Mouse (Mus musculus) cerebellum, adult 9-10 months (tissue): ENCODE data around the gene Gpcpd1.

Experiments
- DNase-seq: peaks from one replicate; pipeline ENCODE4 v3.0.0; 2022

The Gpcpd1 gene

GRCm38 (mm10) chr2:132584191-132584590 is 3.3 kb downstream of the Gpcpd1 start:
- no peak for DNase-seq

- no peak for DNase-seq
These were observed 4.4 kb downstream of the Gpcpd1 start for GRCm38 (mm10) chr2:132583126-132583525.

GRCm38 (mm10) chr2:132582227-132582626 is 5.3 kb downstream of the Gpcpd1 start:
- DNase-seq, result peak; percentile 30

GRCm38 (mm10) chr2:132579689-132580088 is 7.8 kb downstream of the Gpcpd1 start:
- no peak for DNase-seq

- DNase-seq, result no peak
These were observed 8.8 kb downstream of the Gpcpd1 start for GRCm38 (mm10) chr2:132578711-132579110.

GRCm38 (mm10) chr2:132578059-132578458 is 9.5 kb downstream of the Gpcpd1 start:
- DNase-seq, result peak; percentile 97

GRCm38 (mm10) chr2:132577431-132577981 is 10.0 kb downstream of the Gpcpd1 start:
- DNase-seq, result peak; percentile 66

- peak; percentile 18 for DNase-seq
These were observed 10.9 kb downstream of the Gpcpd1 start for GRCm38 (mm10) chr2:132576522-132577135.

GRCm38 (mm10) chr2:132575759-132576439 is 11.6 kb downstream of the Gpcpd1 start:
- DNase-seq, result peak; percentile 70

GRCm38 (mm10) chr2:132575256-132575655 is 12.3 kb downstream of the Gpcpd1 start:
- no peak for DNase-seq

- DNase-seq, result no peak
These were observed 14.2 kb downstream of the Gpcpd1 start for GRCm38 (mm10) chr2:132573280-132573679.

GRCm38 (mm10) chr2:132572651-132573050 is 14.9 kb downstream of the Gpcpd1 start:
- DNase-seq, result no peak

GRCm38 (mm10) chr2:132571301-132571700 is 16.2 kb downstream of the Gpcpd1 start:
- no peak for DNase-seq

- no peak for DNase-seq
These were observed 16.7 kb downstream of the Gpcpd1 start for GRCm38 (mm10) chr2:132570869-132571268.

GRCm38 (mm10) chr2:132569686-132570085 is 17.8 kb downstream of the Gpcpd1 start:
- DNase-seq, result no peak

GRCm38 (mm10) chr2:132567414-132567813 is 20.1 kb downstream of the Gpcpd1 start:
- DNase-seq, result no peak

GRCm38 (mm10) chr2:132561860-132562259 is 25.7 kb downstream of the Gpcpd1 start:
- no peak for DNase-seq

GRCm38 (mm10) chr2:132527864-132528263 is 59.7 kb downstream of the Gpcpd1 start:
- DNase-seq, result no peak

- DNase-seq, result peak; percentile 19
These were observed 60.5 kb downstream of the Gpcpd1 start for GRCm38 (mm10) chr2:132526894-132527532.

GRCm38 (mm10) chr2:132526110-132526509 is 61.4 kb downstream of the Gpcpd1 start:
- DNase-seq, result no peak

- peak; percentile 18 for DNase-seq
These were observed 69.3 kb downstream of the Gpcpd1 start for GRCm38 (mm10) chr2:132518021-132518901.

GRCm38 (mm10) chr2:132517194-132517836 is 70.2 kb downstream of the Gpcpd1 start:
- peak; percentile 27 for DNase-seq
